Mouse (Mus musculus) midbrain, postnatal 0 days (tissue): Measurements from ENCODE around the gene Tubal3. TPM values are rescaled to one million over a fixed set of nuclear protein-coding genes. Genes with fewer than 3 reads are reported as not detected.

Experiments
- ATAC-seq: fragments of 200-750 bp; cut with Nextera tagmentation; 2 replicates; pipeline ENCODE4 v1.8.0; 2017; ENCODE audit warnings: moderate number of reproducible peaks, mild to moderate bottlenecking, moderate TSS enrichment, moderate library complexity; ENCODE audit not compliant: low FRiP score
- DNase-seq: peaks from one replicate; pipeline ENCODE4 v3.0.0-alpha.2; 2015; ENCODE audit warnings: low spot score
- H3K27ac ChIP-seq: fragments of 300-500 bp; sonication (generic); 2 replicates; pipeline ENCODE4 v1.5.1; 2014; ENCODE audit warnings: low read depth, mild to moderate bottlenecking, low read length, mixed read lengths
- H3K27me3 ChIP-seq: fragments of 300-500 bp; sonication (generic); 2 replicates; pipeline ENCODE4 v1.6.1; 2014; ENCODE audit warnings: low read length, control low read depth, mixed read lengths; ENCODE audit not compliant: insufficient read depth
- H3K36me3 ChIP-seq: fragments of 300-500 bp; sonication (generic); 2 replicates; pipeline ENCODE4 v1.6.1; 2014; ENCODE audit warnings: low read length, control low read depth, mixed read lengths; ENCODE audit not compliant: insufficient read depth
- H3K4me1 ChIP-seq: fragments of 300-500 bp; sonication (generic); 2 replicates; pipeline ENCODE4 v1.6.1; 2014; ENCODE audit warnings: mild to moderate bottlenecking, control low read depth, antibody characterized with exemption, low read length, mixed read lengths; ENCODE audit not compliant: insufficient read depth
- H3K4me2 ChIP-seq: fragments of 300-500 bp; sonication (generic); 2 replicates; pipeline ENCODE4 v1.6.1; 2014; ENCODE audit warnings: low read depth, mild to moderate bottlenecking, low read length, mixed read lengths; ENCODE audit not compliant: poor library complexity, severe bottlenecking
- H3K4me3 ChIP-seq: fragments of 300-500 bp; sonication (generic); 2 replicates; pipeline ENCODE4 v1.5.1; 2014; ENCODE audit warnings: low read depth, mild to moderate bottlenecking, low read length, moderate library complexity
- H3K9ac ChIP-seq: fragments of 300-500 bp; sonication (generic); replicated peaks from 2 replicates; pipeline ENCODE4 v1.6.1; 2014; ENCODE audit warnings: mild to moderate bottlenecking, low read length, moderate library complexity, mixed read lengths; ENCODE audit not compliant: poor library complexity, severe bottlenecking
- H3K9me3 ChIP-seq: fragments of 300-500 bp; sonication (generic); 2 replicates; pipeline ENCODE4 v1.6.1; 2016; ENCODE audit warnings: low read length, control low read depth
- CTCF ChIP-seq: IDR thresholded peaks from 2 replicates; pipeline ENCODE4 v1.5.1; 2016; ENCODE audit warnings: antibody characterized with exemption, mild to moderate bottlenecking
- WGBS: fragments of 180-500 bp; shearing (Covaris S2); extraction: QIAGEN DNeasy Blood & Tissue Kit; methylation state at CpG from one replicate; pipeline ENCODE4 v1.1.7; 2014; 5-methylcytosine and 5-hydroxymethylcytosine counted together
- polyA plus RNA-seq: library from polyadenylated mRNA; unstranded; fragments of >200 nt; fragmentation: Nextera tagmentation; extraction: Ambion mirVana; gene quantifications from 2 replicates; pipeline ENCODE4 v1.2.1, GENCODE M21; 2015
- total RNA-seq: library from RNA; depleted of rRNA; stranded (reverse); fragments of >200 nt; gene quantifications from 2 replicates; pipeline ENCODE4 v1.2.3, GENCODE M21; 2014

Gene Tubal3
- total and polyA plus RNA-seq, 2 experiments from 2014 or later = not detected

DNA sequence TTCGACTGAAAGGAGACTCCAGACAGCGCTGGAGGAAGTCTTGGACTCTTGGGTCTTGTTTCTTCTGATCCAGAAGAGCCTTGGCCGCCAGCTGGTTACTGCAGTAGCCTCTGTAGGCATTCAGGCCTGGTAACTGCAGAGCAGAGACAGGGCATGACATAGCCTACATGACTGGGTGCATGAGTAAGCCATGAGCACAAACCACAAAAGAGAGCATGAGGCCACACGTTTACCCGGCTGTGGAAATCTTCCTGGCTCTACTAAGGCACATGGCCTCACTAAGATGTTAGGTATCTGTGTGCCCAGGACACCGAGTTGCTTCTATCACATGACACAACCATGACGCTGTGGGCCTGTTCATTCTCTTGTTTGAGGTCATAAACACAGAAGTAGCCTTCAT, 31.4 kb upstream of the Tubal3 start:
- Histone ChIP-seq H3K4me1 (no peaks in the 10 kb centered on the region), H3K36me3 (peaks cover 13% of the 10 kb centered on the region; the same call in 1 of the 2 replicates), H3K9ac (no peak overlapping the region), H3K27ac (no peak overlapping the region), H3K9me3 (no peaks in the 10 kb centered on the region), H3K4me2 (no peak overlapping the region), H3K27me3 (no peaks in the 10 kb centered on the region), H3K4me3 (no peak overlapping the region)
- no peak for DNase-seq
- ATAC-seq = no peak
- 95% methylated on average over 7 of the region's 7 CpGs for WGBS
- TF ChIP-seq CTCF = no peak

DNA sequence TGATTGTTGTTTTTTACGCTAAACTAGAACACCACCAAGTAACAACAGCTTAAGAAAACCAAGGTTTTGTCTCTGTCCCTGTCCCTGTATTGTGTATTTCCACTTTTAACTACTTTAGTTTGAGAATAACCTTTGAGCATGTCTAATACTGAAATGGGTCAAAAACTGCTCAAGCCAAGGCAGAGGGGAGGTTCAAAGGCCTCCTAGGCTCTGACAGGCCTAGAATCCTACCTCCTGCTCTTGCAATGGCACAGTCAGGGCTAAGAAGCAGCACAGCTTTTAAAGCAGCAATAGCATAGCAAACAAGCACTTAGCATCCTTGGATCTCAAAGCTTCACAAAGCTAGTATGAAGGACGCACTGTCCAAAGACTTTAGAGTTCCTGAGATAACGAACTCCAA, 29.0 kb upstream of the Tubal3 start:
- DNase-seq (no peak), ATAC-seq (no peak)
- TF ChIP-seq CTCF = no peak

DNA sequence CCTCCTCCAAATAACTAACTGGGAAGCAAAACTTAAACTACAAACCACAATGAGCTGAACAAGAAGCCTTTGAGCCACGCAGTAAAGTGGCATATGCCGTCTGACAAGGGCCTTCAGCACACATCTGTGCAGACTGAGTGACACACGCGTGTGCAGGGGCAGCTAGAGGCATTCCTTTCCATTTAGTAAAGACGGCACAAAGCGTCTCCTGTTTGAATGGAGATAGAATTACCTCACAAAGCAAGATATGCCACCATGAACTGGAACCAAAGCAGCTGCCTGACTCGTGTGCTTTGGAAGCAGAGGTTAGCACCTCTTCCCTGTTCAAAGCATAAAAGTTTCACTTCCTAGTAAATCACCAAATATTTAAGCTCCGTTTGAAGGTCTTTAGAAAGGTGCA, 28.0 kb upstream of the Tubal3 start:
- TF ChIP-seq CTCF = no peak
- 64% methylated on average over 8 of the region's 8 CpGs for WGBS

More for the DNA sequence above, 29.0 kb upstream of the Tubal3 start:
- no peaks in the 10 kb centered on the region for H3K9me3 ChIP-seq
- no peak overlapping the region for H3K4me3 ChIP-seq
- H3K27me3 ChIP-seq = no peaks in the 10 kb centered on the region
- 97% methylated on average over 3 of the region's 3 CpGs for WGBS
- H3K27ac ChIP-seq = no peak overlapping the region
- peaks cover 13% of the 10 kb centered on the region; the same call in 1 of the 2 replicates for H3K36me3 ChIP-seq
- H3K9ac ChIP-seq = no peak overlapping the region
- no peaks in the 10 kb centered on the region for H3K4me1 ChIP-seq
- no peak overlapping the region for H3K4me2 ChIP-seq

DNA sequence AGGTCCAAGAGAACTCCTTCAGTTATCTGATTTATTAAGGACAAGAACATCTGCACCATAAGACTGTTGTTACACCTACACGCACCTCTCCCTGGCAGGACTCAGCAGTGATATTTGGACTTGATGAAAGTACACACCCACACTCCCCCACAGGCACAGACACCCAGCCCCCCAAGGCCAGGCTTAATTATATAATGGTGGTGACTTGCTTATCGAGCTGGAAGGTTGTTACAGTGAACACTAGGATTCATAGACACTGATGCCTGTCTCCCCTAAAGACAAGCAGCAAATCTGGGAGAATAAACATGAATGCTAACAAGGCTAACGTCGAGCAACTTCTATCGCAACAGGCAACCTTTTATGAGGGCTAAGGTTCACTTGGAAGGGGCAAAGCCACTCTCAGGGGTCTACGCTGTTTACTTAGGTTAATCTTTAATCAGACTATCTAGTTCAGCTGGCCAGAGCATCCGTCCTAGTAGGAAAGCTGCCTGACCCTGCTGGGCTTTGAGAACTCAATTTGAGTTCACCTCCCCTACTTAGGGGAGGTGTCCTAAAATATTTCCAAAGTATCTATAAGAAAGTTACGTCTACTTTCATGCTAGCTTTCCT, 26.5 kb upstream of the Tubal3 start:
- no peak for ATAC-seq
- Histone ChIP-seq H3K9ac (no peak overlapping the region), H3K27ac (no peak overlapping the region), H3K9me3 (no peaks in the 10 kb centered on the region), H3K4me1 (no peaks in the 10 kb centered on the region), H3K4me3 (peak overlapping the region; percentile 5; the same call in 1 of the 2 replicates), H3K36me3 (peaks cover 9% of the 10 kb centered on the region; the same call in 1 of the 2 replicates), H3K27me3 (no peaks in the 10 kb centered on the region), H3K4me2 (no peak overlapping the region; the same call in 1 of the 2 replicates)
- TF ChIP-seq CTCF = no peak
- DNase-seq = no peak
- WGBS = 69% methylated on average over 8 of the region's 8 CpGs

More for the DNA sequence above, 28.0 kb upstream of the Tubal3 start:
- Histone ChIP-seq H3K9ac (no peak overlapping the region), H3K4me2 (no peak overlapping the region), H3K9me3 (no peaks in the 10 kb centered on the region), H3K4me1 (no peaks in the 10 kb centered on the region), H3K27me3 (no peaks in the 10 kb centered on the region), H3K27ac (no peak overlapping the region), H3K36me3 (peaks cover 13% of the 10 kb centered on the region; the same call in 1 of the 2 replicates), H3K4me3 (no peak overlapping the region)
- DNase-seq (no peak), ATAC-seq (no peak)

DNA sequence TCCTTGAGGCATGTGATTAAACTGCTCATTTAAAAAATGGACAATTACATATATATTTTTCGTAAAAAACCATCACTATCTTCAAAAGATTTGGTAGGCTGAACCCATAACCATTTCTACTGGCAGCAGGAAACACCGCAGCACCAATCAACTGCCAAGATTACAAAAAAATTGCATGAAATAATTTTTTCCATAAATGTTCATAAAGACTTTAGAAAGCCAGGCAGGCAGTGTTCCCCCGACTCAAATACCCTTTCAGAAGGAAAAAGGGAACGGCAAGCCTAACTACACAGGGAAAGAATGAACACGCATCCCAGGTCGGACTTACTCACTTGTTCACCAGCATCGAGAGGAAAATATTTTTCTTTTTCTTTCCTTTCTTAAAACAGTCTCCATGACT, 25.5 kb upstream of the Tubal3 start:
- TF ChIP-seq CTCF = no peak
- H3K4me3 ChIP-seq = peak overlapping the region; percentile 55
- no peak for DNase-seq
- H3K9me3 ChIP-seq = no peaks in the 10 kb centered on the region
- no peak overlapping the region for H3K27ac ChIP-seq
- peak overlapping the region; percentile 82 for H3K4me2 ChIP-seq
- no peaks in the 10 kb centered on the region for H3K36me3 ChIP-seq
- ATAC-seq = no peak
- no peaks in the 10 kb centered on the region for H3K27me3 ChIP-seq
- H3K4me1 ChIP-seq = no peaks in the 10 kb centered on the region
- WGBS = 21% methylated on average over 7 of the region's 7 CpGs
- H3K9ac ChIP-seq = no peak overlapping the region

DNA sequence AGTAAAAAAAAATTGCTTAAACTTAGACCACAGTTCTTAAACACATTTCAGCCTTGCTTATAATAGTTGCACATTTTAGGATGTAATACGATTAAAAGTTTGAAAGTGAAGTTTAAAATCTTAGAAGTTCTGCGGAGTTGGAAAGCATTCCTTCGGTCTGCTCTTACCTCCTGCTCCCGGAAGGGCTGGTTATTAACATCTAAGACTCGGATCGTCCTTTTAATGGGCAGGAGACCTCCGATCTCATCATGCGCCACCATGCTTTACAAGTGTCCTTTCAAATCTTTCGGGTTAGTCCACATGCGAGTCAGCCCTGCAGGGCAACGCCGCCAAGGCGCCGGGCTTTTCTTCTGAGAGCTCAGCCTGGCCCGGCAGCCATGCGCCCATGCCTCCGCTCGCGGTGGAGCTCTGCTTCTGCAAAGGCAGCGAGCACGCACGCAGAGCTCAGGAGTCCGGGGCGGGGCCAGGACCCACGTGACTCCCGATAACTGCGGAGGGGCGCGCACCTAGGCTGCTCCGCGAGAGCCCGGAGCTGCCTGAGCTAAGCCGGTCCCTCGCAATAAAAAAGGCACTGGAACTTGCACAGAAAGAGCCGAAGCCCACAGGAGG, 24.8 kb upstream of the Tubal3 start:
- Histone ChIP-seq H3K4me1 (no peaks in the 10 kb centered on the region), H3K4me3 (peak overlapping the region; percentile 55), H3K9ac (peak overlapping the region; percentile 66), H3K27ac (no peak overlapping the region), H3K9me3 (no peaks in the 10 kb centered on the region), H3K27me3 (no peaks in the 10 kb centered on the region), H3K36me3 (no peaks in the 10 kb centered on the region), H3K4me2 (peak overlapping the region; percentile 82)
- DNase-seq = peak; percentile 77
- TF ChIP-seq CTCF = no peak
- under 1% methylated on average over 35 of the region's 35 CpGs for WGBS
- ATAC-seq = peak; percentile 94
